Mouse (Mus musculus) lung, adult 2 months (tissue): Measurements from ENCODE around the gene Commd7.

ENCODE experiments used
- CTCF ChIP-seq: fragments of 200-500 bp; IDR thresholded peaks from 2 replicates; pipeline ENCODE4 v1.5.1; 2011; ENCODE audit warnings: mild to moderate bottlenecking, low read length, control low read depth; ENCODE audit not compliant: insufficient read depth
- POLR2A ChIP-seq: fragments of 200-500 bp; IDR thresholded peaks from 2 replicates; pipeline ENCODE4 v1.6.1; 2011; ENCODE audit warnings: low read depth, mild to moderate bottlenecking, control low read depth, low read length, borderline replicate concordance; ENCODE audit errors: extremely low read depth

DNA sequence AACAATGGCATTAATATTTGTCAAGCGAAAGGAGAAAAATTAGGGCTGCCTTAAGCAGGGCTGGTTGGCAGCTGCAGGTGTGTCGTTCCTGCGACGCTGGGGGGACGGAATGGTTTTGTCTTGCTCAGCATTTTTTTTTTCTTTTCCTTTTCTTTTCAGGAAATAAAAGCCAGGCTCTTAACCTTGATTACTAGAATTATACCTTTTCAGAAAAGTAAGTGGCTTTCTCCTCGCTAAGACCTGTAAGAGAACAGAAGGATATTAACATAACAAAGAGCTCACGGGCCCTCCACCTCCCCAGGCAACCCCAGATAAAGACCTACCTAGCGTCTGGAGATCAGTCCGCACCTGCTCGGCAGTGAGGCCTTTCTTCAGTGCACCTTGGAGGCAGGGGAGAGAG, 10.1 kb downstream of the Commd7 start:
- TF ChIP-seq CTCF (no peak), POLR2A (no peak)
